Mouse (Mus musculus) natural killer cell, adult 2 months (primary cell): ENCODE results near the gene Hist1h3g.

ENCODE experiments used
- DNase-seq, 2 experiments: peaks; one replicate each; pipeline ENCODE4 v3.0.0; 2022; ENCODE audit warnings: low spot score in 2 of 2

Gene Hist1h3g

GRCm38 (mm10) chr13:23515281-23515680, 19.9 kb upstream of the Hist1h3g start:
- DNase-seq: no peak

GRCm38 (mm10) chr13:23515826-23516620, 19.2 kb upstream of the Hist1h3g start:
- DNase-seq: no peak

GRCm38 (mm10) chr13:23516822-23517602, 18.2 kb upstream of the Hist1h3g start:
- DNase-seq: peak; percentile 75 to 82

- DNase-seq: peak; percentile 94
These were observed 17.5 kb upstream of the Hist1h3g start for GRCm38 (mm10) chr13:23517603-23518294.

GRCm38 (mm10) chr13:23518295-23518603, 17.0 kb upstream of the Hist1h3g start:
- no peak for DNase-seq

GRCm38 (mm10) chr13:23518885-23519284, 16.3 kb upstream of the Hist1h3g start:
- DNase-seq: peak; percentile 90

- DNase-seq: peak; percentile 83 to 84
These were observed 15.8 kb upstream of the Hist1h3g start for GRCm38 (mm10) chr13:23519416-23519815.

- DNase-seq: peak; percentile 83 to 87
These were observed 13.5 kb upstream of the Hist1h3g start for GRCm38 (mm10) chr13:23521703-23522102.

- DNase-seq: no peak
These were observed 11.2 kb upstream of the Hist1h3g start for GRCm38 (mm10) chr13:23523976-23524375.

- DNase-seq: peak; percentile 71 to 80
These were observed 10.6 kb upstream of the Hist1h3g start for GRCm38 (mm10) chr13:23524654-23525053.

- DNase-seq: no peak
These were observed 9.3 kb upstream of the Hist1h3g start for GRCm38 (mm10) chr13:23525901-23526300.

- DNase-seq: peak; percentile 89
These were observed 8.9 kb upstream of the Hist1h3g start for GRCm38 (mm10) chr13:23526312-23526711.

GRCm38 (mm10) chr13:23529005-23529404, 6.2 kb upstream of the Hist1h3g start:
- no peak for DNase-seq

GRCm38 (mm10) chr13:23529480-23530165, 5.6 kb upstream of the Hist1h3g start:
- DNase-seq: no peak

GRCm38 (mm10) chr13:23530181-23530900, 4.9 kb upstream of the Hist1h3g start:
- peak; percentile 79 to 83 for DNase-seq

- DNase-seq: peak; percentile 95 to 96
These were observed 4.0 kb upstream of the Hist1h3g start, which contains the start of gene Hist1h4h for GRCm38 (mm10) chr13:23530901-23531875. TSS of gene Hist1h4h (plus strand) at chr13:23531050.

GRCm38 (mm10) chr13:23532262-23533075, 2.8 kb upstream of the Hist1h3g start:
- DNase-seq: no peak

- peak; percentile 31 to 53 for DNase-seq
These were observed 1.5 kb upstream of the Hist1h3g start, which contains the start of gene Hist1h2af for GRCm38 (mm10) chr13:23533560-23534367. TSS of gene Hist1h2af (plus strand) at chr13:23533906.
